10 mouse cellular contexts compared by ENCODE assay signal in genomic region chr3:127749981-127750562, GRCm38 (mm10). TPM values are rescaled to one million over a fixed set of nuclear protein-coding genes. Genes with fewer than 3 reads are reported as not detected.
A peak's percentile ranks its signal among the peaks of the same experiment; 100 is the strongest.
DNase-seq lines count a peak whose midpoint lies in the region; ATAC-seq lines count a peak whose summit lies in the region.
"Had no signal": no experiment of that assay in that cellular context is flagged by ENCODE, and none has a peak within 500 bp of the region (broad histone marks: within the 10 kb centered on the region; RNA-seq: fewer than 3 reads in every experiment).

No protein-coding gene starts in this region.

- WGBS in heart, embryonic 12.5 days, result 22% methylated on average over 12 of the region's 12 CpGs
- WGBS in hindbrain, embryonic 12.5 days, result 7% methylated on average over 12 of the region's 12 CpGs
- 3% methylated on average over 12 of the region's 12 CpGs for WGBS in midbrain, embryonic 16.5 days

- H3K27me3 ChIP-seq in heart, embryonic 12.5 days (replicated peaks), result peaks cover 64% of the 10 kb centered on the region
- H3K27me3 ChIP-seq in hindbrain, embryonic 12.5 days, result peaks cover 45% of the 10 kb centered on the region
- H3K27me3 ChIP-seq in midbrain, embryonic 16.5 days (ENCODE audit: control insufficient read depth, insufficient read depth, low read depth, low read length), result peaks cover 26% of the 10 kb centered on the region

- ATAC-seq in heart, embryonic 12.5 days (ENCODE audit: insufficient number of reproducible peaks, low FRiP score), result no peak
- ATAC-seq in hindbrain, embryonic 12.5 days (ENCODE audit: low FRiP score), result peak; percentile 52; the same call in 1 of the 2 replicates
- ATAC-seq in midbrain, embryonic 16.5 days, result peak; percentile 68
- ATAC-seq in cerebellum, adult (ENCODE audit: insufficient number of reproducible peaks, low FRiP score, low TSS enrichment), result no peak

- intact Hi-C loops in heart, postnatal 36 days (cut with DNase I), result no loop called here
- intact Hi-C loops in gastrocnemius, postnatal 14 days (cut with DNase I; ENCODE audit: low total_unique reads), result no loop called here

- no peaks in the 10 kb centered on the region for H3K36me3 ChIP-seq in heart, embryonic 12.5 days
- H3K36me3 ChIP-seq in hindbrain, embryonic 12.5 days, result no peaks in the 10 kb centered on the region
- no peaks in the 10 kb centered on the region for H3K36me3 ChIP-seq in midbrain, embryonic 16.5 days (ENCODE audit: control insufficient read depth, insufficient read depth, low read length)

- 0 out of 2 replicates have a peak, but pooled peaks cover 3% of the 10 kb centered on the region for H3K4me1 ChIP-seq in heart, embryonic 12.5 days (replicated peaks)
- H3K4me1 ChIP-seq in hindbrain, embryonic 12.5 days, result peaks cover 40% of the 10 kb centered on the region
- H3K4me1 ChIP-seq in midbrain, embryonic 16.5 days (ENCODE audit: control insufficient read depth, insufficient read depth, low read length), result peaks cover 29% of the 10 kb centered on the region

- H3K4me2 ChIP-seq in heart, embryonic 12.5 days, result peak overlapping the region; percentile 54
- H3K4me2 ChIP-seq in hindbrain, embryonic 12.5 days (replicated peaks), result peak overlapping the region; percentile 50
- peak overlapping the region; percentile 47 for H3K4me2 ChIP-seq in midbrain, embryonic 16.5 days (ENCODE audit: low read length)

- no peak overlapping the region for H3K27ac ChIP-seq in heart, embryonic 12.5 days (ENCODE audit: poor library complexity, severe bottlenecking)
- peak overlapping the region; percentile 55; the same call in 1 of the 2 replicates for H3K27ac ChIP-seq in hindbrain, embryonic 12.5 days
- H3K27ac ChIP-seq in midbrain, embryonic 16.5 days (ENCODE audit: low read length), result no peak overlapping the region

- no peak overlapping the region for H3K9ac ChIP-seq in heart, embryonic 12.5 days
- no peak overlapping the region for H3K9ac ChIP-seq in hindbrain, embryonic 12.5 days
- H3K9ac ChIP-seq in midbrain, embryonic 16.5 days (ENCODE audit: low read depth, low read length), result no peak overlapping the region

- H3K4me3 ChIP-seq in heart, embryonic 12.5 days, result no peak overlapping the region
- H3K4me3 ChIP-seq in hindbrain, embryonic 12.5 days, result no peak overlapping the region
- peak overlapping the region; percentile 10; the same call in 1 of the 2 replicates for H3K4me3 ChIP-seq in midbrain, embryonic 16.5 days (ENCODE audit: low read depth, low read length)

- no peak for DNase-seq in heart, postnatal 36 days
- DNase-seq in embryo, embryonic 11 days, result peak; percentile 58
- no peak for DNase-seq in gastrocnemius, postnatal 14 days
- no peak for DNase-seq in frontal cortex, adult 2 months (ENCODE audit: extremely low spot score in 1 of 2, low spot score in 1 of 2)
- DNase-seq: kidney, postnatal 36 days; lung, postnatal 36 days had no signal

- H3K9me3 ChIP-seq in heart, embryonic 12.5 days (replicated peaks), result 0 out of 2 replicates have a peak, but pooled peaks cover 2% of the 10 kb centered on the region
- no peaks in the 10 kb centered on the region for H3K9me3 ChIP-seq in hindbrain, embryonic 12.5 days (replicated peaks)
- no peaks in the 10 kb centered on the region for H3K9me3 ChIP-seq in midbrain, embryonic 16.5 days (replicated peaks; ENCODE audit: control insufficient read depth, low read length, poor library complexity, severe bottlenecking)

RNA-seq across cellular contexts. Expression of gene Alpk1, which starts 30.3 kb away (rescaled TPM):
- 1.5 and 1.6 TPM in 2 replicates for polyA plus RNA-seq in heart, embryonic 12.5 days (2016; fragmentation: Nextera tagmentation; extraction: Ambion mirVana)
- 1 to 10 TPM; 2.7 to 4.1 TPM for total RNA-seq in heart, postnatal 36 days (2021)
- polyA plus RNA-seq in hindbrain, embryonic 12.5 days (2016; fragmentation: Nextera tagmentation; extraction: Ambion mirVana), result 1.5 and 1.6 TPM in 2 replicates
- polyA plus RNA-seq in midbrain, embryonic 16.5 days (2015; fragmentation: Nextera tagmentation; extraction: Ambion mirVana), result 0.38 and 0.73 TPM in 2 replicates
- total RNA-seq in gastrocnemius, postnatal 14 days (2021), result 1 to 10 TPM in 1 of 2 experiments, under 1 TPM in 1; 0.93 to 1.7 TPM
- 3.6 and 4.2 TPM in 2 replicates for polyA plus RNA-seq in frontal cortex, adult 2 months (2012; rRNA removed)

RNA-seq across cellular contexts. Expression of gene Tifa, which starts 39.5 kb away (rescaled TPM):
- 2.6 and 2.7 TPM in 2 replicates for polyA plus RNA-seq in heart, embryonic 12.5 days (2016; fragmentation: Nextera tagmentation; extraction: Ambion mirVana)
- total RNA-seq in heart, postnatal 36 days (2021), result 1 to 10 TPM; 2.9 to 3.1 TPM
- 3.4 and 3.7 TPM in 2 replicates for polyA plus RNA-seq in hindbrain, embryonic 12.5 days (2016; fragmentation: Nextera tagmentation; extraction: Ambion mirVana)
- 3.1 and 3.8 TPM in 2 replicates for polyA plus RNA-seq in midbrain, embryonic 16.5 days (2015; fragmentation: Nextera tagmentation; extraction: Ambion mirVana)
- 1 to 10 TPM; 1.4 to 1.5 TPM for total RNA-seq in gastrocnemius, postnatal 14 days (2021)
- polyA plus RNA-seq in frontal cortex, adult 2 months (2012; rRNA removed), result 6.6 and 7.7 TPM in 2 replicates

Comparison
In these comparisons a context has a peak if more than half of its experiments do, and no peak if none do; other contexts are left out.
1. ATAC-seq: peak in hindbrain, embryonic 12.5 days (single experiment) and midbrain, embryonic 16.5 days (single experiment); none in heart, embryonic 12.5 days (single experiment) and cerebellum, adult (single experiment).
2. Peak in every context shown above with its lines, with median percentiles within 50 percentile points of each other: H3K4me2 ChIP-seq.